Mouse (Mus musculus) layer of hippocampus, adult 8-10 months (tissue): ENCODE results near the gene Ptprq. TPM values are rescaled to one million over a fixed set of nuclear protein-coding genes. Genes with fewer than 3 reads are reported as not detected.

Source experiments
- DNase-seq, 2 experiments: peaks; one replicate each; pipeline ENCODE4 v3.0.0; 2022; ENCODE audit warnings: low spot score in 2 of 2
- total RNA-seq, 4 experiments: library from RNA; stranded (reverse); gene quantifications; 2 replicates each; pipeline ENCODE4 v1.2.4; 2022

Gene Ptprq
- total RNA-seq, result under 1 TPM; 0.16 to 0.19 (median 0.17) TPM

DNA sequence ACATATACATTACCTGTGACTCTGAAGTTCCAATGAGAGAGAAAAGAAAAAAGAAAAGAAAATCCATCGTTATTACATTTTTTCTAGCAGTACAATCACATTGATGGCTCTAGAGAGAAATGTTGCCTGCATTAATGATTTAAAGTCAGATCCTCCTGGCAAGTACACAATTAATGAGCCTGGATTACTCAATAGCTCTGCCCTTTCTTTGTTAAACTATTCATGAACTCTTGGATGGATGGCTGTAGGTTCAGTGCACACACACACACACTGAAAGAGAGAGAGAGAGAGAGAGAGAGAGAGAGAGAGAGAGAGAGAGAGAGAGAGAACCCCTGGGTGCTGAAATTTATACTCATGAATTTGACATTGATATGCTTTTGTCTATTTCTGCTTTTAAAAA is at the start of gene Ptprq:
Ptprq (minus strand) TSS at position 246 of the 400 bp plus-strand sequence.
- no peak for DNase-seq

DNA sequence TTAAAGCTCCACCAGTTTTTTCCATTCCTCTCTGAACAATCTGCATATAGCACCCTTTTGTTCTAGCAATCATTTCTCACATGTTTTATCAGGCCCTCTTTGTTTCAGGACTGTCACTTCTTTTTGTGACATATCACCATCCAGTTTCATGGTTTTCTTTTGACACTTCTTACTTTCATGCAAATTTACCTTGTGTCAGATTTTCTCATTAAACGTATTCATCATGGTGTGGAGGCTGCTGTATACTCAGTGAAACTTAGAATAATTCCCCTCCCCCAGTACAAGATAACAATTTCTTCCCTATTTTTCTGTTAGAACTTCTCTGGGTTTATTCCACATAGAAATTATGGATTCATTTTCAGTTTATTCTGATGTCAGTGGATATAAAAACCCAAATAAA is 39.8 kb upstream of the Ptprq start:
- DNase-seq, result no peak

DNA sequence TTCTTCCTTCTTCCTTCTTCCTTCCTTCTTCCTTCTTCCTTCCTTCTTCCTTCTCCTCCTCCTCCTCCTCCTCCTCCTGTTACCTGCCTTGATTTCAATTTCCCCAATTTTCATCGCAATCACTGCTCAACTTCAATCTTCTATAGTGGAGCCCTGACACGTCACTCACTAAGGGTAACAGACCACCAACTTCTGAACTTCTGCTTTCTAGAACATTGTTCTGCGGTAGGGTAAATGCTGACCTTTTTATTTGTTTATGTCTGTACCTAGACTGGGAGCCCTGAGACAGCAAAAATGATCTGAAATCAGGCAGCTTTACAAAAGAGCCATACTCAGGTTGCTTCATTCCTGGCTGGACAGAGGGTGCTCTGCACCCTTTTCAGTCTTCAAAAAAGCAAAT is 33.6 kb upstream of the Ptprq start:
- DNase-seq, result no peak

DNA sequence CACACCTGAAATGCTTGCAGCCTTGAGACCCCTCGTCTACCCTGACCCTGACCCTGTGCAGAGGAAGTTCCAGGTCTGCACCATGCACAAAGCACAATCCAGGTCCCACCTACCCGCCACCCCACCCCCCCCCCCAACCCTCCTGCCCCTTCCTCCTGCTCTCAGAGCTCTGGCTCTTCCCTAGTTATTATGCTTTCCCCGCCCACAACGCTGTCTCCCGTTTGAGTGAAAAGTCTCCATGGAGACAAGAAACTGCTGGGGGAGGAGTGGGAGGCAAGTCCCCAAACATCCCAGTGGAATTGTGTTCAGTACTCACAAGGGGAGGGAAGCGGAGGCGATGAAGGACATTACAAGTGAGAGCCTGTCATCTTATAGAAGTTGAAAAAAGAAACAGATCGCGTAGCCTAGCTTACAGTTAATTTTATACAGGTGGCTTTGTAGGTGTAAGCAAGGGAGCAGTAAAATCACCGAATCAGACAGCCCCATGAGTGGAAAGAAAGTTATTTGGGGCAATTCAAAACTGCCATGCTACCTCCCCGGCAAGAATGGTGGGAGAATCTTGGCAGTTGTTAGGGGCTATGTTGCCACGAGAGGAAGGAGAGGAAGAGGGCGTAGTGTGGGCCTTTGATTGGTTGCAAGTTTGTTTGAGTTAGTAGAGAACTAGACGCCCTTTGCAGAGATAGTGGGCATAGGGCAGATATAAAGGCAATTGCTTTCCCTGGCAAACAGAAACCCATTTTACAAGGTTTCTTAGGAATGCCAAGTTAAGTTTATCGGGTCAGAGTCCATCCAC is 32.7 kb upstream of the Ptprq start:
- DNase-seq, result peak; percentile 46 to 49

DNA sequence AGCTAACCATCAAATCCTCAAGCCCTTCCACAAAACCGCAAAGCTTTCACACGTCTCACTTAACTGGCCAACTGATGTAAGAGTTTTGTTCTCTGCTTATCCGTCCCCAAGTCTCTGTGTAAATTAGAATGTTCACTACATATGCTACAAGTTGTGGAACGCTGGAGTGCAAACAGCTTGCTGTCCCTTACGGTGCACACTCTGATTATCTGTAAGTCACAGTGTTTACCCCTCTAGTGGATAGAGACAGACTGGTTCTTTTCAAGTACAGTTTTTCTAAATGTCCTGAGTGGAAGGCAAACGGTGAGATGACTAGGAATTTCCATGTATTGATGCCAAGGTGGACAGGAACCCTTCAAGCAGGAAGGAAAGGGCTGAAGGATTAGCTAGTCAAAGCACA is 32.1 kb upstream of the Ptprq start:
- no peak for DNase-seq

DNA sequence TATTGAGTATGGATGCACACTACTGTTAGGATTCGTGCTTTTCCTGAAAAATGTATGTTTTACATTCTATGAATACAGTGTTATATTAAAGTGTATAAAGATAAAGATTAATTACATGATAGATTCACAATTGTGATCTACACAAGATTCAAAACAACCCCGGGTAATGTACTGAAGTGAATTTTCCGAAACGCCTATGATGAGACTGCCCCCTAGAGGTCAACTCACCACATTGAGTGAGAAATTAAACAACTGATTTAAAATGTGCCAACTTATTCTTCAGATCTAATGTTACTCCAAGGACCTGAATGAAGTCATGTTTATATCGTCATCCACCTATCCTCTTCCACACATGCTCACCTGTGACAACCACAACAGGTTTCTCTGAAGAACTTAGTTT is 27.7 kb upstream of the Ptprq start:
- peak; percentile 3 to 14 for DNase-seq

DNA sequence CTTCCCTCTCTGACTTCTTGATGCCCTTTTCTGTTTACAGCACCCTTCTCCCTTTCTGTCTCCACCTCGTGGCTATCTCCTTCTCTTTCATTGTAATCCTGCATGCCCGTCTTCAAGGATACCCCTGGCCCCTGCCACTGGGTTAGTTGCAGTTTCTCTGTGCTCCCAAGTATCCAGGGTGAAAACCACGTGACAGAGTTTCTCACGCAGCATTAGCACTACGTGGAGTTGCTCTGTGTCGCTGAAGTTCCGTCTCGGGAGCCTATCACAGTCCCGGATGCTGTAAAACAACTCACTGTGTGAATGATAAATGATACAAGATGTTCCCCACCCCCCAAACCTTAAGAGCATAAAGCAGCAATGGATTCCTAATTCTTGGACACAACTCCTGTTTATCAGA is 26.9 kb upstream of the Ptprq start:
- DNase-seq, result no peak

DNA sequence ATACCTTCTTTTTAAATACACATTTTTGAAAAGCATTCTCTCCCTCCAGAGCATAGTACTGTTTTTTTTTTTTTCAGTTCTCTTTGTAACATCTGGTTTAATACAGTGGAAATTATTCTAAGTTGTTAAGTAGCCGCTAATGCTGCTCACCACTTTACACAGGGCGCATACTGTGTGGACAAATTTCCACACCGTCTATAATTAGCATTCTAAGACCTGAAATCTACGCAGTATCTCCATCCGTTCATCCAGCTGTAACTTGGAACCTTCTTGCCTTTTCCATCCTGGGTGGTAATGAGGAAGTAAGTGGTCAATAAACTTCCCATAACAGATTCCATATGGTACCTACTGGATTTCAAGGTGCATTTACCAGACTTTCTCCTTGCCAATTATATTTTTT is 20.0 kb upstream of the Ptprq start:
- DNase-seq, result no peak

DNA sequence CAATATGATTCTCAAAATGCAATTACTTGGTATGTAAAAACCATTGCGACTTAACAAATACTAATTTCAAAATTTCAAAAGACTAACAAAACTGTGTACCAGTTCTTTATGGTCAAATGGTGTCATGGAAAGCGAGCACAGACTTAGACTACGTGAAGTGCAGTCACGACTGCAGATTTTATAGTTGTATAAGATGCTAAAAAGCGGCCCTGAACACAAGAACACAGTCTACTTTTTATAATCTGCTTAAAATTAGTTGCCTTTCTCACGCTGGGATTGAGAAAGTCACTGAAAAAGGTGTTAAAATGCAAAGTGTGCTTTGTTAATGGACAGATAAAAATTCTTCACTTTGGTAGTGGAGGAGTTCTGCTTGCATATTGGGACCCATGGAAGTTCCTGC is 17.9 kb upstream of the Ptprq start:
- no peak for DNase-seq

DNA sequence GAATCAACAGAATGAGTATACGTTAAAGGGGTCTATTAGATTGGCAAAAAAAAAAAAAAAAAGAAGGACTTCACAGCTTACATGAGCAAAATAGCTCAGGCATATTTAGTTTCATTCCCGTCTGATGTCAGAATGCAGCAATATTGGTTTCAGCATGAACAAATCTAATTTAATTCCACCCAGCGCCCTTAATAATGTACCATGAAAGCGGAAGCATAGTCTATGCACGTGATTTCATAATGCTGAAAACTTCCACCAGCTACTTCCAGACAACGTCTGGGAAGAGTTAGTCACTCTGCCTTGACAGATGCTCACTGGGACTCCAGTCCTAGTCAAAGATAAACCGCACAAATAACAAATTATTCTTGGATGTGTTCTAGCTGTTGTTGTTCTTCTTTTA is 15.6 kb upstream of the Ptprq start:
- DNase-seq, result no peak

DNA sequence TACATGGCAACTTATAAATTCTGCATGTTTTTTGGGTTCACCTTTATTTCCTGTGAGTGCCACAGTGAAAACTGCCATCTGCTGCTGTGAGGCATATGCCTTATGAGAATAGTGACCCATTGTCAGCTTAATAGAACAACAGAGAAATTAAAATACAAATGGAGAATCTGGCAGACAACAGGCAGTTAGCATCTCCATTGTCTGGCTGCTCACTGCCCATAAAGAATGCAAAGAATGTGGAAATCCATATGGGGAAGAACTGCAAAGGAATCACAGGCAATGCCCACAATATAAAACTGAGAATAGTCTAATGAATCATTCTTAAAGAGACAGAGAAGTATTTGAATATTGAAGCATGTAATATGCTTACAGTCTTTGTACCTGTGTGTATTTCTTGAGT is 14.5 kb upstream of the Ptprq start:
- DNase-seq, result no peak

DNA sequence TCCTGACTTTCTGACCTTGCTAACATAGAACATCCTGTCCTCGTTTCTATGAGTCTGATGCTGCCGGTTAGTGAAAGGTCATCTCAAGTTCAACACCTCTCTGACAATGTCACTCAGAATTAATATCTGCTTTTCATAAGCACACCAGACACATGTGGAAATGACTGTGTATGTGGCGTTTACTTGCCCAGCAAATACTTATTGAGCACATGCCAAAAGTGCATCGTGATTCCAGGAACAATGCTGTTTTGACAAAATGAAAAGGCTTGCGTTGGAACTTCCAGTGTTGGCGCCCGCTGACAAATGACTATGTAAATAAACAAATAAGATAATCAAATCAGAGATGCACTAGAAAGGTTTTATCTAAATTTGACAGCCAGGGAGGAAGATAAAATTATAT is 5.8 kb upstream of the Ptprq start:
- DNase-seq, result no peak

DNA sequence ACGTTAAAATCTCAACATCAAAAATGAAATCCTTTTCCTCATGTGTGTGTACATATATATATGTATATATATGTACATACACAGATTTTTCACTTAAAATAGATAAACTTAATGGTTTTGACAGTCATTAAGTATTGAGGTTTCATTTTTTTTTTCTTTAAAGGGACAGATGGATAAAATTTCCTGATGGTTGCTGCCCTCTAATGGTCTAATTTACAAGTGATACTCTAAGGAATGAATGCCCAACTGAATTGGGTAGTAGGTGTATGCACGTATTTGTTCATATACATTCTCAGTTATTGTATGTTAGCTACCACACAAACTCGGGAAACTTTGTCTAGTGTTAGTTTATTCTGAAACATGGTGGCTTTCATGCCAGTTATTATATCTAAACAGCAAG is 15.4 kb downstream of the Ptprq start:
- no peak for DNase-seq

DNA sequence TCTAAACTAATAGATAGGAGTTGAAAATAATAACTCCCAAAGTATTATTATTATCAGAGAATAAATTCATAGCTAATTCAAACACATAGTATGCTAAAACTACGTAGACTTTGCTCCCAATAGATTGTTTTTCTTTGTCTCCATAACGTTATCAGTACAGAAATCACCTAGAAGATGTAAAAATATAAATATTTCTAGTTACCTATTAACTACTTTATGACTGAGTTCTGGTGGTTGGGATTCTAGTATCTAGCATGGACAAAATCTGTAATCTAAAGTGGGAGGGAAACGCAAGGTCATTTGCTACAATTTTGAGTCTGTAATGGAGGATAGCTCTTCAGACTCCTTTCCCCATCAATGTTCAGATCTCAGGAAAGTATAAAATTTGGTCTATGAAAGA is 18.9 kb downstream of the Ptprq start:
- no peak for DNase-seq

DNA sequence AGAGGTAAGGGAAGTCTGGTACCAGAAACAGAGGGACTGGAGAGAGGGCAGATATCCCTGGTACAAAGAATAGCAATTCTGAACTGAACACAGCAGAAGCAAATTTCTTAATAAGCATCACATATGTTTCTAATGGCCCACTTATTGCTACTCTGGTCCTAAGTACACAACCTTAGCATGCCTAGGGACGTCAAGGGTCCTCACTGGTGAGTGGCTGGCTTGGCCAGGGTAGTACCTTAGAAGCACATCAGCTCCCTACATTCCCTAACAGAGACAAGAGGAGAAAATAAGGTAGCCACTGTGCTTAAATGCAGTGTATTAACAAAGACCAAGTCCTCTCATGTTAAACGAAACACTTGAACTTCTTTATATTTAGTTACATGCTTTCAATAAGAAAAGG is 21.1 kb downstream of the Ptprq start:
- DNase-seq, result no peak

DNA sequence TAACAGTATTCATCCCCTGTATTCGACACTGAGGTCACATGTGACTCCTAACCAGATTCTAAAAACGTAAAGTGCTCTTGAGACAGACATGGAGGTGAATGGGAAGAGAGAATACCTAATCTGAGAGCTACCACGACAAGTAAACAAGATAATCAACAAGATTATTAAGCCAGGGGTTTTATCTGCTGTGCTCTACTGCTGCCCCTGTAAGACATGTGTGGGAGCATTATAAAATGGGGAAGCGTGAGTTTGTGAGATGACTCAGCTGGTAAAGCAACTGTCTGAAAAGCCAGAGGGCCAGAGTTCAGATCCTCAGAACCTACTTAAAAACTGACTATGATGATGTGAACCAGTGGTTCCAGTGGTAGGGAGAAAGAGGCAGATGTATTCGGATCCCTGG is 22.7 kb downstream of the Ptprq start:
- no peak for DNase-seq

DNA sequence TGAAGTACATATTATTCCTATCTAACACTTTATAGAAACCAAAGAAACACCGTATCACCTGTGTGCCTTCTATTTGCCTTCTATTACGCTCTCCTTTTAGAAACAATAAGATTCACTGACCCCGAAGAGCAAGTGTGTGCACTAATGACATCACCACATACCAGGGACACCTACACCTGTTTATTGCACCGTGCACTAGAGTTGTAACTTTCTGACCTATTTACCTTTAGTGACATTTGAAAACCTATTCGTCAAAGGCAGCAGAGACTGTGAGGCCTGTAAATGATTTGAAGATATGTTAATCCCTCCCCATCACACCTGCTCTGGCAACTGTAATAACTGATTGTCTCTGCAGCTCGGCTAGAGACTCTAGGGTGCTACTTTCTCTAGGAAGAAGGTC is 32.5 kb downstream of the Ptprq start:
- no peak for DNase-seq

DNA sequence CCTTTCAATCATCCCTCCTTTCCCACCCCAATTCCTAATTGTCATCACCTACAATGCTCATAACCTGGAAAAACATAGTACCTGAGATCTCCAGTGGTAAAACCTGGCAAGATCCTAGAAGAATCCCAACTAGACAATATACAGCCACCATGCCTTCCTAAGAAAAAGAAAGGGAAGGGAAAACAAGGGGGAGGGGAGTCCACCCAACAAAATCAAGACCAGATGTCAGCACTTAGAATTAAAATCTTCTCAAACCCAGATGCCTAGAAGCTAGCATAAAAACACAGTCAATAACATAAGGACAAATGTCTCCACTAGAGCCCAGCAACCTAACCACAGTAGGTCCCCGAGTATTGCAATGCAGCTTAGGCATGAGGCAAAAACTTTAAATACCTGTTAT is 43.9 kb downstream of the Ptprq start:
- DNase-seq, result no peak

DNA sequence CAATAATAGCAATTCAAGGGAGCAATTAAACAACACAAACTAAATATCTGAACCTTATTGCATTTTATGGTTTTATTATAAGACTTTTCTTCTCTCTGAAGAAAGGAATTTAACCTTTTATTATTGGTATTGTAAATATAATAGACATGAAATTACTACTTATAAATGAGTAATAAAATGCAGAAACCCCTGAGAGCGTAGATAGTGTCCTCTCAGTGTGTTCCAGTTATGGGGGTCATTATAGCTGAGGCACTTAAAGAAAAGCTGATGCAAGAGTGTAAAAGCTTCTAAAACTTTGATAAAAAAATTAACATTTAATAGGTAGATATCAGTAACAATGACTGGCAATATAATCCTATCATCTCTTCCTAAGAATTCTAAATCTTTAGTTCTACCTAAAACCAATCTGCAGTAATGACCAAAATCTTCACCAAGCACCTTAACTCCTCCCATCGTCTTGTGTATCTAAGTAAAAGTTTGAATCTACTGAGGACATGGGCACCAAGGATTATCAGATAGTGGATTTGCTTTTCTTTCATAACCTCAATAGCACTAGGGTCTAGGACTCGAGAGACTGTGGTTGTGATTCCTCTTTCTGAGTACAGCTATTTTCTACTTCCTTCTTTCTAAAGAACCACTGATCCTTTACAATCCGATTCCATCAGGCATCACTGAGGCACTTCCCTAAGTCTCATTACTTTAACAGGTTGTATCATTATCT is 51.3 kb downstream of the Ptprq start:
- no peak for DNase-seq

DNA sequence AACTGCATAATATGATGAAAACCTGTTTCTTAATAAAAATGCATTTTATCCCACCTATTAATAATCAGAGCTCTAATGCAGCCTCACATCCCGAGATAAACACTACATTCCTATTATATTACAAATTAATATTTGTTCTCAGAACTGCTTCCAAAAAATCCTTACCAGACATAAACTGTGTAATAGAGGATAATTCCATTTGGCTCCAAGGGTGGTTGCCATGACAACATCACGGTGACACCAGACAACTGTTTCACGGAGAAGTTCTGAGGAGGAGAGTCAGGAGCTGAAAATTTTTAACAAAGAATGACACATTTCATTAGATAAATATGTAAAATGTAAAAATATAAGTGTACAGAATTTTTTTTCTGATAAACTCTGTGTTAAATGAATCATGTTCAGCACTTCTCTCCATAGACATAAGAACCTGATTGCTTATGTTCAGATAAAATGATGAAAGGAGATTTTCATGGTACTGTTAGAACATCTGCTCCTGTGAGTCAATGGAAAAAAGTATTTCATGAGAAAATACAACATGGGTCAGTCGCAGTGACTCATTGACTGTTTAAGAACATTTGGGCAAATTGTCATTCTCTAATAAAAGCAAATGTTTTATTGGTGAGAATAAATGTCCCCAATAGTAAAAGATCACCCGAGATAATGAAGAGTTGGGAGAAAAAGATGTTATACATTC is 57.3 kb downstream of the Ptprq start:
- DNase-seq, result peak; percentile 27 to 41

DNA sequence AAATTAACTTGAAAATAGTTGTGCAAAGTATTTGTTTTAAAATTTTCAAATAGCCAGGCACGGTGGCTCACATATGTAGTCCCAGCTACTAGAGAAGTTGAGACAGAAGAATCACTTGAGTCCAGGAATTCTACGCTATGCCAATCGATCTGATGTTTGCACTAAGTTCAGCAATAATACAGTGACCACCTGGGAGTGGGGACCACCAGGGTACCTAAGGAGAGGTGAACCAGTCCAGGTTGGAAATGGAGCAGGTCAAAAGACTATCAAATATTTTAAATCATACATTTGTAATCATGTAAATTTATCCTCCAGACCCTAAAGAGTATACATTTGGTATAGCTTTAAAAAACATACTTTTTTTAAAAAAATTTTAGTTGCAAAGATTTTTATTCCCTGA is 57.9 kb downstream of the Ptprq start:
- DNase-seq, result no peak

DNA sequence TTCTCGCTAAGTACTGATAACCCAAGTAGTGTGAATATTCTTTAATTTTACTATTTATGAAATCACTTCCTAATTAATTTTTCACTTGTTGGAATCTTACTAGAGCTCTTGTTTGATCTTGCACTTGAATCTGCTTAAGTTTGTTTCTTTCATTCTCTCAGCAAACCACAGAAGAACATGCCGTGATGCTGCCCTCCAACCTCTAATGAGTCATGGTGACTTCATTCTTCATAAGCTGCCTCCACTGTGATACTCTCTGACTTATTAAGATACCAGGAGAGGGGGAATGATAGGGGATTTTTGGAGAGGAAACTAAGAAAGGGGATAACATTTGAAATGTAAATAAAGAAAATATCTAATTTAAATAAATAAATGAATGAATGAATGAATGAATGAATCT is 60.7 kb downstream of the Ptprq start:
- no peak for DNase-seq

DNA sequence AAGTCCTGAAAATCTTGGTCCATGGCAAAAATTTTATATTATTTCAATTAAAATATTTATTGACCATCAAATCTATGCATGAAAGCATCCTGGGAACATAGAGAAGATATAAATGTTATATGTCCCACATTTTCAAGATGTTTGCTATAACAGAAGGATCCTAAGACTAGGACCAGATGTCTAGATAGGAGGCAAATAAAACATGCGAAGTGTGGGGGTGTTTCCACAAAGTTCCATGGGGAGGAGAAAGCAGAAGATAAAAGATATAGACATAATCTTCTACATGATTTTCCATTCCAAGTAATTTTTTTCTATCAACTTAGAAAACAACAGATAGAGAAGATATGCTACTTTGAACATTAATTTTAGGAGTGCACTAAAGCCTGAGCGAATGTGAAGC is 70.2 kb downstream of the Ptprq start:
- DNase-seq, result peak in 1 of 2 experiments; percentile 4
